Mouse (Mus musculus) CD4-positive, CD25-positive, alpha-beta regulatory T cell, adult 2 months (primary cell): ENCODE measurements at regions not wholly inside any gene's neighbourhood (a gene's known extent, or its start where the extent isn't known, plus 50 kb on each side); places are given as distances from the start of the nearest gene placed in this dataset.
A peak's percentile ranks its signal among the peaks of the same experiment; 100 is the strongest.

Experiments
- DNase-seq: peaks from one replicate; pipeline ENCODE4 v3.0.0-alpha.2; 2012; ENCODE audit warnings: low read depth, low spot score

DNA sequence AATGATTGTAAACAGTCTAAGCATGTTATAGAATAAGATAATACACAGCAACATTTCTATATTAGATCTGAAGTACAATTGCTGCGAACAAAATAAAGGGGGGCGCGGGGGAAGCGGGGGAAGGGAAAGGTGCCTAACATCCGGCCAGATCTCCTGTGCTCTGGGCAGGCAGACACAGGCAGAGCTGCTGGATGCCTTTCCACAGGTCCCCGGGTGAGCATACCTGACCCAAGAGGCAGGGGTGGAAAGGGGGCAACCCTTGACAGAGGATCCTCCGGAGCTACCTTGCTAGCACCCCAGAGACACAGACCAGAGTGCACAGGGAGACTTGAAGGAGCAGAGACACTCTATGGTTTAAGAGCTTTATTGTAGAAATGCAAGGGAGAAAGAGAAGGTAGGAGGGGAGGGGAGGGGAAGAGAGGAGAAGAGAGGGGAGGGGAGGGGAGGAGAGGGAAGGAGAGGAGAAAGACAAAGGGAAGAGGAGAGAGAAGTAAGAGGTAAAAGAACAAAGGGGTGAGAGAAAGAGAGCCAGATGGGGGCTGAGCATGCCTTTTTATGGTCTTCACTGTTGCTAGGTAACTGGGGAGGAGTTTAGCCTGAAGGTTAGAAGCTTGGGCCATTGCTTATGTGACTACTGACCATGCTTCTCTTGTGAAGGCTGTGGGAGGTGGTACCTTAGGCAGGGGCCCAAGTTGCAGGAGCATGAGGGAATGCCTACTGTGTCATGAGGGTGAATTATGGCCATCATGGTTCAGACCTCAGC, 308.2 kb upstream of the Negr1 start:
- no peak for DNase-seq

DNA sequence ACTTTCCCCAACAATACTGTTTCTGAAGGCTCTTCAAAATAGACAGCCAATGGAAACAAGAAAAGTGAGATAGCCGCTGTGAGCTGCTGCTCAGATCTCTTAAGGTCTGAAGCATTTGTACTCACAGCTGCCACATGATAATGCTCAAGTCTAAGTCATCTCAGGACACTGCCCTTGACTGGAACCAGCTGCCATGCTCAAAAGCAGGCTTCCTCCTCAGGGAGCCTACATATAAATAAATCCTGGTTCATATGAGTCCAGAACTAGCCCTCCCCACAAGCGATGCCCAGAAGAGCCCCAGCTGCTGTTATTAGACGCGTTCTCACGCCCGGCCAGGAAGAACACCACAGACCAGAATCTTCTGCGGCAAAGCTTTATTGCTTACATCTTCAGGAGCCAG, 304.9 kb upstream of the Negr1 start:
- DNase-seq = no peak

DNA sequence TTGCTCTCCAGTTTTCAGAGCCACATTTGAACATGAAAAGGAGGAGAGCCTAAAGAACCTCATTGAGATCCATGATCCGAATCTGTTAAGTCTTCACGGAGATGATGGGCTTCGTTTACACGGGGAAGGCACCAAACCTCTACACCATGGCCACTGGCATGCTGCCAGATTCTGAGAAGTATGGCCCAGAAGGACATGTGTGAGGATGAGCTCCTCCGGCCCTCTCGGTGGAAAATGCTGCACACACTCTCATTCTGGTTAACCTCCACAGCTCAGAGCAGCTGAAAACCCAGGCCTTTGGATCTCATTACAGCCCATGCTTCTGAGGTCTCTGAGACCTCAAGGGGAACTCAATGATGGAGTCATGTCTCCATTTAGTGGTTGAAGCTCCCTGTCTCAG, 296.9 kb upstream of the Negr1 start:
- no peak for DNase-seq

DNA sequence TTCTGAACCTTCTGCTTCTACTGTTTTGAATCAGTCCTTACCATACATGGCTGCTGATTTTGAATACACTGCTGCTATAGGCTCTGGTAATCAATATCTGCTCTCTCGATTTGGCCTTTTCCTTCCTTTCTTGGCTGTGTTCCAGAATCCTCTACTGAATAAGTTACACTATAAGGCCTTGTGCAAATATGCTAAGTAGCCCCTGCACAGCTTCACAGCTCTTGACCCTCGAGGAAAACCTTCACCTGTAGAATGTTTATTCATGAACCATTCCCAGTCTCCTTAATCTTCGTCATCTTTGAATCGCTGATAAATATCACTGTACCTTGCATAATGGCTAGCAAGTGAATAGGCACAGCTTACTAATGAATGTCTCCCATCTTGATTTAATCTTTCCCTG, 293.9 kb upstream of the Negr1 start:
- no peak for DNase-seq

DNA sequence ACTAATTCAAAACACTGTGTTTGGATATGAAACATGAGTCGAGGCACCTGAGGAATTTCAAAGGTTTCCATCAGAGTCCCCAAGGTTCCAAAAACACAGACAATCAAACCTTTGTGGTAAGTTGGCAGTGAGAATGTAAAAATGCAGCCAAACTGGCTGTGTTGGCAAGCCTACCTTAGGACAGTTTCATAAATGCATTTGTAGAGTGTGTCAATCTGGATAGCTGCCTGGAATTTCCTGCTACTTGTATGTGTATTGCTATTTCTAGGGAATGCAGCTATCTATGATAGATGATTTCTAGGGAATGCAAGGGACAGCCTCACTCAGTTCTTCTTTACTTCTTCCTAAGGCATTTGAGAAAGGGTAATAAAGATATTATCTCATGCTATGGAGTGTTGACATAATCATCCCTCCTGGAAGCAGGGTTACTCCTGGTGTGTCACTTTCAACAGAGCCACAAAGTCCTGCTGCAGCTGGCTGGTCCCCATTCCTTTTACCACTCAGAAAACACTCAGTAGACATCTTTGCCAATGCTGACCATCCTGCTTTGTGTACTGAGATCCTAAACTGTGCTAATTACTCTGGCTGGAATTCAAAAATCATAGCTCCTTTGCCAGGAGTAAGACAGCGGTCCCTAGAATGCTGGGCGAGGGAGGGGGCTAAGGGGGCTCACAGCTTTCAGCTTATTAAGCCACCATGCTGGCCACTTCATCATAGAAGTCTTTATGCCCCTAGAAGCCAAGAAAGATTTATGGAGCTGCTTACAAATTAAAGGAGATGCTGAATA, 261.4 kb upstream of the Negr1 start:
- DNase-seq = no peak

GRCm38 (mm10) chr3:156301302-156301701, 260.3 kb upstream of the Negr1 start:
- DNase-seq = no peak

- DNase-seq = no peak
Observed at GRCm38 (mm10) chr3:156301745-156302144, 259.8 kb upstream of the Negr1 start.

GRCm38 (mm10) chr3:156304174-156304573, 257.4 kb upstream of the Negr1 start:
- DNase-seq = no peak

GRCm38 (mm10) chr3:156305064-156305463, 256.5 kb upstream of the Negr1 start:
- DNase-seq = no peak

DNA sequence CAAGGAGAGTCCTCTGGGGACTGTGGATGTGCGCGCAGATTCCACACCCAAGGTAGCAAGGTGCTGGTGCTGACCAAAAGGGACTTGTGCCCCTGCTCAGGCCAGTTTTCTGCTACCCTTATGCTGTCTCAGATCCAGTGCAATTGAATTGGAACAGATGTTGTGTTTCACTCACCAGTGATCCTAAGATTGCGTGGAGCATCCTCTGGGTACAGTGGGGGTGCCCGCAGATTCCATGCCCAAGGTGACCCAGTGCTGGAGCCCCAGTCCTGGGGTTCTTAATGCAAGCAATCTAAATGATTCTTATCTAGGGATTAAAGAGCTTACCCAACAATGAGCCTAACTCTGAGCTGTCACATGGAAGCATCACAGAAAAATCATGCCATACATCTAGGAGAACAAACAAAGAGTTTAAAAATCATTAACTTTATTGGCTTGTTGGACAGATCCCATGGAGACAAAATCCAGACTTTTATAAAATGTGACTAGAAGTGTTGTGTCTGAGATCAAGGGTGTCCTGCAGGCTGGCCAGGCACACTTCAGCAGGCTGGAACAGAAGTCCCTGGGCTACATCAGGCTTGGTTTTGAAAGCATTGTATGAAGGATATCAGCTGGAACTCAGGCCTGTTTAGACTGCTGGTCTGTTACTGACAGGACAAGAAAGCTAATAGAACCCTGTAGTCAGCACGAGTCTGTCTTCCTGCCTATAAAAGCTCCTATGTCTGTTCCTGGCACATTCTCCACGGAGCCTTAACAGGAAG, 226.4 kb upstream of the Negr1 start:
- no peak for DNase-seq

- DNase-seq = no peak
Observed at GRCm38 (mm10) chr3:156341484-156341883, 220.1 kb upstream of the Negr1 start.

DNA sequence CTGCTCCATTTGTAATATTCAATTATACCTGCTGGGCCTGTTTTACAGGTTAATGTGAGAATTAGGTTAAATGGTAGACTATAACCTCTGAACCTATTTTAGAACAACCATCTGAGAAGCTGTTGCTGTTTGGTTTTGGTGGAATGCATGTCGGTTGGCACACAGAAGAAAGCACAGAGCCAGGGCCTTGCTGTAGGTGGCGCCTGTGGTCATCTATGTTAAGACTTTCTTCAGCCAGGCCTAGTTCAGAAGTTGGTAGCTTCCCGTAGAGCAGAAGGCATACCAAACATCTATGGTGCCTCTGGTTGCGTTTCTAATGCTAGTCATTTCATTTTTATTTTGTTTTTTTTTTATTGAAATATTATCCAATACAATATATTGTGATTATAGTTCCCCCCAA, 209.9 kb upstream of the Negr1 start:
- DNase-seq = peak; percentile 32

- no peak for DNase-seq
Observed at GRCm38 (mm10) chr3:156353430-156353829, 208.2 kb upstream of the Negr1 start.

- DNase-seq = no peak
Observed at GRCm38 (mm10) chr3:156353841-156354473, 207.6 kb upstream of the Negr1 start.

DNA sequence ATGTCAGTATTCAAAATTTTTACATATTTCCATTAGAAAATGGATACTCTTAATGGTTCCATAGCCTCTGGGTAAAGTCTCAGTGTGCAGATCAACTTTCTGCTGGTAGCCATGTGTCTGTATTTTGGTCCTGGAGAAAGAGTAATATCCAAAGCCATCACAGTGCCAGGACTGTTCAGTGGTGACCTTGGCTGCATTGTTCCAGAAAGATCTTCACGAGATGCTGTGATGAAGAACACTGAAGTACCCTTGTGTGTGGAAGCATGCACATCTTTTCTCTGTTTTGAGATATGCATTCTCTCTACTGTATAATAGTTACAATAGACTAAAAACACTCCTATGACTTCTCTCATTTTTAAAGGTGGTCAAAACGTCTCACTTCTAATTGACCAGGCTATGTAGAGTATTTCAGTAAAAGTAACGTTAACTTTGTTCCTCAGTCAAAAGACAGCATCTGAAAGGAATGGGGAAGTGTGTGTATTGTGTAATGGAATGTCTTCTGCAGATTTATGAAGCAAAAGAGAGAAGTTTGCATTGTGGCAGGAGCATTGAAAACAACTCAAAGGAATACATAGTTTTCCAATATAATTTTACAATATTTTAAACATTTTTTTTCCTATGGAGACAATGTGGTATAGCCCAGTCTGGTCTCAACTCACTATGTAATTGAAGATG, 192.8 kb upstream of the Negr1 start:
- DNase-seq = no peak

DNA sequence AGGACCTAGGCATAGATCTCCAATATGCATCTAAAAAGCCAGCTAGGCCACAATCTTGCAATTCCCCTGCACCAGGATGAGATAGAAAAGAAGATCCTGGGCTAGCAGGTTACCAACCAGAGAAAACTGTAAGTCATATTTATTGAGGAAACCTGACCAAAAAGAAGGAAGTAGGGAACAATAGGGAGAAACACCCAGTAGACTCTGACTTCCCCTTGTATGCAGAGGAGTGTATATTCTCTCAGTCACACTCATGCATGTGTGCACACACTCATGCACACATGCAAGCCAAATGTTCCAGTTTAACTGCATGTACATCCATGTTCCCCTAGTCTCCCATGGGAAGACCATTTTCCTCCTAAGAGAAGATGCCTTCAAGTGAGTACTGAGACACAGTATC, 184.9 kb upstream of the Negr1 start:
- no peak for DNase-seq

GRCm38 (mm10) chr3:156382919-156383318, 178.7 kb upstream of the Negr1 start:
- DNase-seq = no peak

- DNase-seq = no peak
Observed at GRCm38 (mm10) chr3:156406136-156406535, 155.5 kb upstream of the Negr1 start.

DNA sequence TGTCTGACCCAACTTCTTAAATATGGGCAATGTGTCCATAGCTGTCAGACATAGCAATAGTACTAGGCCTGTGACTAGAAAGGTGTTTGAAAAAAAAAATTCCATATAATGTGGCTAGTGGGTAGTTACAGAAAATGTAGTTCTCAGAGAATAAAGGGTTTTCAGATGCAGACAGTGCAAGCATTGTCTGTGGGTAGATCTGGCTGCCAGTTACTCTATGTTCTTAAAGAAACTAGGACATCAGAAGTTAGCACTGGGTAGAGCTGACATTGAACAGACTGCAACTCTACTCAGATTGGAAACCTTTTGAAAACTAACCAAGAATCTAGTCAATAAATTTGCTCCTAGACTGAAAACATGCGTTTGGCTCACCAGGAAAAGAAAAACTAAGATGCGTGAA, 154.5 kb upstream of the Negr1 start:
- DNase-seq = no peak

- peak; percentile 60 for DNase-seq
Observed at GRCm38 (mm10) chr3:156410126-156410525, 151.5 kb upstream of the Negr1 start.

GRCm38 (mm10) chr3:156412757-156413156, 148.8 kb upstream of the Negr1 start:
- no peak for DNase-seq
